Mouse (Mus musculus) monocyte, adult 5-6 weeks (primary cell): ENCODE data around the gene Dgkg. TPM values are rescaled to one million over a fixed set of nuclear protein-coding genes. Genes with fewer than 3 reads are reported as not detected.

ENCODE experiments used
- ATAC-seq: fragments of 153-309, 156-312 bp; replicated peaks from 2 replicates; pipeline ENCODE4 v1.8.0; 2017; ENCODE audit warnings: mild to moderate bottlenecking; ENCODE audit not compliant: low TSS enrichment, insufficient number of reproducible peaks, severe bottlenecking, poor library complexity, low FRiP score
- total RNA-seq: library from RNA; stranded (forward); fragments of 200-1000, 200-491, 200-594 nt; gene quantifications from 3 replicates; pipeline ENCODE4 v1.2.3, GENCODE M21; 2017

Dgkg gene
- total RNA-seq, 1 experiment from 2014 or later, result 23.7 TPM

- no peak for ATAC-seq
These were observed 49.0 kb downstream of the Dgkg start for GRCm38 (mm10) chr16:22608046-22608445.

GRCm38 (mm10) chr16:22606989-22607388 lies 50.0 kb downstream of the Dgkg start:
- no peak for ATAC-seq

GRCm38 (mm10) chr16:22602399-22602798 lies 54.6 kb downstream of the Dgkg start:
- no peak for ATAC-seq

GRCm38 (mm10) chr16:22601756-22602155 lies 55.3 kb downstream of the Dgkg start:
- ATAC-seq, result no peak

GRCm38 (mm10) chr16:22600108-22600699 lies 56.8 kb downstream of the Dgkg start:
- no peak for ATAC-seq

- no peak for ATAC-seq
These were observed 58.3 kb downstream of the Dgkg start for GRCm38 (mm10) chr16:22598741-22599140.

- ATAC-seq, result no peak
These were observed 60.6 kb downstream of the Dgkg start for GRCm38 (mm10) chr16:22596394-22596793.

GRCm38 (mm10) chr16:22593907-22594306 lies 63.1 kb downstream of the Dgkg start:
- ATAC-seq, result no peak

GRCm38 (mm10) chr16:22589619-22590018 lies 67.4 kb downstream of the Dgkg start:
- ATAC-seq, result no peak

GRCm38 (mm10) chr16:22586151-22586836 lies 70.7 kb downstream of the Dgkg start:
- ATAC-seq, result no peak

- ATAC-seq, result no peak
These were observed 71.5 kb downstream of the Dgkg start for GRCm38 (mm10) chr16:22585523-22585922.

GRCm38 (mm10) chr16:22583401-22583800 lies 73.6 kb downstream of the Dgkg start:
- no peak for ATAC-seq

- ATAC-seq, result no peak
These were observed 74.7 kb downstream of the Dgkg start for GRCm38 (mm10) chr16:22582173-22582929.

- ATAC-seq, result no peak
These were observed 76.9 kb downstream of the Dgkg start for GRCm38 (mm10) chr16:22580103-22580502.

GRCm38 (mm10) chr16:22578883-22579282 lies 78.1 kb downstream of the Dgkg start:
- no peak for ATAC-seq

GRCm38 (mm10) chr16:22577656-22578055 lies 79.4 kb downstream of the Dgkg start:
- no peak for ATAC-seq

GRCm38 (mm10) chr16:22574164-22574563 lies 82.9 kb downstream of the Dgkg start:
- ATAC-seq, result no peak

GRCm38 (mm10) chr16:22572641-22573341 lies 84.2 kb downstream of the Dgkg start:
- no peak for ATAC-seq

GRCm38 (mm10) chr16:22564907-22565272 lies 92.1 kb downstream of the Dgkg start:
- ATAC-seq, result no peak
